Mouse (Mus musculus): ENCODE results near the gene Gm20479. TPM values are rescaled to one million over a fixed set of nuclear protein-coding genes. Genes with fewer than 3 reads are reported as not detected.
A peak's percentile ranks its signal among the peaks of the same experiment; 100 is the strongest.

Gene Gm20479
- total and polyA plus RNA-seq, 3 experiments: 2.7 TPM; not detected in 2

GRCm38 (mm10) chr7:27378431-27378830 is 21.2 kb upstream of the Gm20479 start:
- Histone ChIP-seq H3K4me1 (ENCODE audit: control insufficient read depth in 1 of 2, insufficient read depth in 2 of 2, low read length in 2 of 2) (peaks cover 0 to 3% of the 10 kb centered on the region in 2 experiments; a peak in 2 of 4 replicates), H3K27ac (ENCODE audit: control insufficient read depth, low read depth, low read length) (no peak overlapping the region), H3K9me3 (replicated peaks; ENCODE audit: insufficient read depth, low read length) (no peaks in the 10 kb centered on the region), H3K4me3 (ENCODE audit: control insufficient read depth in 1 of 2, insufficient read depth in 1 of 2, low read depth in 2 of 2, low read length in 2 of 2) (no peak overlapping the region), H3K9ac (ENCODE audit: control insufficient read depth, low read depth, low read length, poor library complexity, severe bottlenecking) (no peak overlapping the region), H3K36me3 (ENCODE audit: control insufficient read depth in 1 of 2, insufficient read depth in 2 of 2, low read length in 2 of 2) (peaks cover 0 to 5% of the 10 kb centered on the region in 2 experiments; a peak in 2 of 4 replicates), H3K27me3 (ENCODE audit: control insufficient read depth in 1 of 2, insufficient read depth in 2 of 2, low read length in 2 of 2) (no peaks in the 10 kb centered on the region; a peak in 1 of 4 replicates), H3K79me2 (ENCODE audit: control insufficient read depth, insufficient read depth, low read length, poor library complexity) (no peaks in the 10 kb centered on the region)
- DNase-seq (ENCODE audit: low read depth, low spot score): peak; percentile 72
- TF ChIP-seq MXI1 (IDR thresholded peaks at IDR 0.05; ENCODE audit: low read depth, low read length) (no peak), SMC3 (IDR thresholded peaks at IDR 0.05; ENCODE audit: low read depth, low read length) (no peak; the same call in 1 of the 2 replicates), RAD21 (IDR thresholded peaks at IDR 0.05; ENCODE audit: low read depth, low read length) (peak; percentile 22), ZMIZ1 (IDR thresholded peaks at IDR 0.05; ENCODE audit: low read depth, low read length) (no peak), EP300 (IDR thresholded peaks at IDR 0.05; ENCODE audit: low read depth in 1 of 2, low read length in 2 of 2) (no peak), CTCF (IDR thresholded peaks at IDR 0.05 in 2 of 3, conservative IDR thresholded peaks at IDR 0.05 in 1 of 3; ENCODE audit: control insufficient read depth in 1 of 3, insufficient read depth in 1 of 3, low read depth in 2 of 3, low read length in 3 of 3, poor library complexity in 1 of 3, severe bottlenecking in 1 of 3) (peak; percentile 58 to 69 (median 66))

GRCm38 (mm10) chr7:27375274-27375673 is 18.1 kb upstream of the Gm20479 start:
- no peaks in the 10 kb centered on the region for H3K4me1 ChIP-seq (ENCODE audit: control insufficient read depth in 1 of 2, insufficient read depth in 2 of 2, low read length in 2 of 2)
- no peak for TF ChIP-seq NELFE (IDR thresholded peaks at IDR 0.05; ENCODE audit: low read depth, low read length)
- no peak for TF ChIP-seq HCFC1 (IDR thresholded peaks at IDR 0.05; ENCODE audit: low read depth, low read length)
- TF ChIP-seq TCF12 (IDR thresholded peaks at IDR 0.05; ENCODE audit: low read depth, low read length): no peak
- no peak for TF ChIP-seq SIN3A (IDR thresholded peaks at IDR 0.05; ENCODE audit: low read length)
- TF ChIP-seq CTCF (IDR thresholded peaks at IDR 0.05 in 2 of 3, conservative IDR thresholded peaks at IDR 0.05 in 1 of 3; ENCODE audit: control insufficient read depth in 1 of 3, insufficient read depth in 1 of 3, low read depth in 2 of 3, low read length in 3 of 3, poor library complexity in 1 of 3, severe bottlenecking in 1 of 3): no peak
- no peak for TF ChIP-seq POLR2AphosphoS2 (IDR thresholded peaks at IDR 0.05; ENCODE audit: low read length)
- no peak for TF ChIP-seq MEF2A (IDR thresholded peaks at IDR 0.05; ENCODE audit: extremely low read depth, insufficient replicate concordance, low read depth, low read length, poor library complexity, severe bottlenecking)
- TF ChIP-seq KAT2A (conservative IDR thresholded peaks at IDR 0.05; ENCODE audit: low read depth, low read length): no peak
- no peak for TF ChIP-seq ELF1 (IDR thresholded peaks at IDR 0.05; ENCODE audit: low read depth, low read length)
- TF ChIP-seq USF1 (IDR thresholded peaks at IDR 0.05; ENCODE audit: low read depth, low read length): no peak
- TF ChIP-seq E2F4 (IDR thresholded peaks at IDR 0.05; ENCODE audit: borderline replicate concordance, low read depth, low read length): no peak
- TF ChIP-seq CHD1 (IDR thresholded peaks at IDR 0.05; ENCODE audit: low read depth, low read length): no peak
- TF ChIP-seq UBTF (IDR thresholded peaks at IDR 0.05; ENCODE audit: borderline replicate concordance, insufficient read depth, low read depth, low read length): no peak
- TF ChIP-seq ZKSCAN1 (IDR thresholded peaks at IDR 0.05; ENCODE audit: low read depth, low read length): no peak
- TF ChIP-seq CHD2 (IDR thresholded peaks at IDR 0.05; ENCODE audit: low read length): no peak
- TF ChIP-seq MAFK (IDR thresholded peaks at IDR 0.05; ENCODE audit: borderline replicate concordance, low read depth, low read length): no peak
- no peak overlapping the region for H3K9ac ChIP-seq (ENCODE audit: control insufficient read depth, low read depth, low read length, poor library complexity, severe bottlenecking)
- H3K27me3 ChIP-seq (ENCODE audit: control insufficient read depth in 1 of 2, insufficient read depth in 2 of 2, low read length in 2 of 2): no peaks in the 10 kb centered on the region; a peak in 2 of 4 replicates
- no peaks in the 10 kb centered on the region for H3K9me3 ChIP-seq (replicated peaks; ENCODE audit: insufficient read depth, low read length)
- no peaks in the 10 kb centered on the region for H3K36me3 ChIP-seq (ENCODE audit: control insufficient read depth in 1 of 2, insufficient read depth in 2 of 2, low read length in 2 of 2)
- H3K79me2 ChIP-seq (ENCODE audit: control insufficient read depth, insufficient read depth, low read length, poor library complexity): no peaks in the 10 kb centered on the region
- H3K27ac ChIP-seq (ENCODE audit: control insufficient read depth, low read depth, low read length): no peak overlapping the region
- H3K4me3 ChIP-seq (ENCODE audit: control insufficient read depth in 1 of 2, insufficient read depth in 1 of 2, low read depth in 2 of 2, low read length in 2 of 2): no peak overlapping the region
- no peak for DNase-seq (ENCODE audit: low read depth, low spot score)

Data from MEL (cell line).